Mouse (Mus musculus): ENCODE results near the gene Cx3cr1.
A peak's percentile ranks its signal among the peaks of the same experiment; 100 is the strongest.

The Cx3cr1 gene

DNA sequence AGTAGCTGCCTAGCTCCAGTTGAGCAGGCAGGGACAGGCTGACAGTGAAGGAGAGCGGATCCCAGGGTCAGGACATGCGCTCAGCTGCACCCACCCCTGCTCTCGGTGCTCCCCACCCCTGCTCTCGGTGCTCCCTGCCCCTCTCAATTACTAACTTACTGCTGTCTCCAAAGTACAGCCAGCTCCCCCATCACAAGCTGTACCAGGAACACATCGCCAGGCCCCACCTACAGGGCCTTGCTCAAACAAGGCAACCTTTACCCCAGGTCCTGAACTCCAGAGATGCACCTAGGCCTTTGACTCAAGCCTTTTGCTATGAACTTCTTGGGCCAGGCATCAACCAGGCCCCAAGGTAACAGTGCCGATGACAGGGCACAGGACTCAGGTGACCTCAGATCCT lies 136.0 kb downstream of the Cx3cr1 start:
- no peak for DNase-seq

DNA sequence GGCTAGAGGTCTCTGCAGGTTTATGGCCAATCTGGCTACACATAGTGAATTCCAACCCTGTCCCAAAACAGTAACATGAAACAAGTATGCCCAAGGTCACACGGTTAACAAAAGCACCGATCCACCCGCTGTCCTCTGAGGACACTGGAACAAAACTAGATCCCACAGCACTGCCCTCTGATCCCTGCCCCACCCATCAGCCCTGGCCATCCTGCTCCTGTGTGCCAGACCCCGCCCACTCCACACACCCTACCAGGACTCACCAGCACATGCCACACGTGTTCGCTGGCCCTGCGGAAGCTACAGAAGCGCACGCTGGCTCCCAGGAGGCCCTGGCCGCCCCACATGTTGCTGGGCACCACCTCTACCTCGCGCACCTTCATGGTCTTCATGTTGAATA lies 137.3 kb downstream of the Cx3cr1 start:
- no peak for DNase-seq

GRCm38 (mm10) chr9:119926497-119926896 lies 143.2 kb downstream of the Cx3cr1 start:
- DNase-seq: no peak

DNA sequence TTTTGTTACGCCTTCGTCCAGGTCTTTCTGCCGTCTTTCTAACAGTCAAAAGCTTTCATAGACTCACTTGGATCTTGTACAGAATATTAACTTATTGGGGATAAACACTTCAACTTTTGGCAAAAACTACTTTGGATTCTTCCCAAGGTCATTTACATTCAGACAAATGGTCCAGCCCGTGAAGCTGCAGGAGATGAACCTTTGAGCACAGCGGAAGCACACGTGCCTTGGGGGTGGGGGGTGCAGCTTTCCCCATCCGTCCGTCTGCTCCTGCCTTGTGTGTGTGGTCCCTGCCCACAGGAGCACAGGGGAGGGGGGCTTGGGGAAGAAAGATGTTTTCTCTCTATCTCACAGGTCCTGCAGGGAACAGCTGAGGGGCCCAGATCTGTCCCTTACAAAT lies 143.9 kb downstream of the Cx3cr1 start:
- DNase-seq: no peak

- DNase-seq: no peak
These were observed 144.5 kb downstream of the Cx3cr1 start for GRCm38 (mm10) chr9:119925120-119925657.

DNA sequence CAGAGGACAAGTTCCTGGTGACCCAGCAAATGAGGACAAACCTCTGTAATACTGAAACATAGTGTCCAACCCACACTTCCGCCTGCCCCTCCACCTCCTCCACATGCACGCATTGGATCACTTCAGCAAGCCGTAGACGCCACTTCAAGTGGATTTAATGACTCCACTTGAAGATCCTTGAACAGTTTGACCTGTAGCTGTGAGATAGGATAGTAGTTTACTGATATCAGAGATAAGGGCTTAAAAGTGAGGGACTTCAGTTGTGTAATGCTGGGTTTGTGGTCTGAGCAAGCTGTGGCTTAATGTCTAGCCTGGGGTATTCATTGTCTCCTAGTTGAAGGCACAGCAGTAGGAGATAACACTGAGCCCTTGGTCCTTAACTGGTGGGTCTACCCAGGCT lies 146.2 kb downstream of the Cx3cr1 start:
- DNase-seq: no peak

GRCm38 (mm10) chr9:119919858-119920257 lies 149.8 kb downstream of the Cx3cr1 start:
- no peak for DNase-seq

GRCm38 (mm10) chr9:119913087-119913838 lies 156.4 kb downstream of the Cx3cr1 start:
- DNase-seq: no peak

DNA sequence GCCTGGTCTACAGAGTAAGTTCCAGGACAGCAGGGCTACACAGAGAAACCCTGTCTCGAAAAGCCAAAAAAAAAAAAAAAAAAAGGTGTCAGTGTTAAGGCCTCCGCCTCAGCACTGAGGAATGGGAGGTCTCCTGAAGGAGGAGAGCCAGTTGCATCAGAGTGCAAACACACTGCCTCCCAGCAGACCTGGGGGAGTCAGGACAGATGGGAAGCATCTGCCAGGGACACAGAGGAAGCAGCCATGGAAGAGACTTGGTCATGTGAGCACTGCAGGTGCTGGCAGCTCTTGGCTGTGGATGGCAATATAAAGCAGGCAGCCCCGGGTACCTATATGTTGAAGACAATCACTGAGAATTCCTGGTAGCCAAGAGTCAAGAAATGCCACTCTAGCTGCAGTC lies 159.7 kb downstream of the Cx3cr1 start:
- no peak for DNase-seq

DNA sequence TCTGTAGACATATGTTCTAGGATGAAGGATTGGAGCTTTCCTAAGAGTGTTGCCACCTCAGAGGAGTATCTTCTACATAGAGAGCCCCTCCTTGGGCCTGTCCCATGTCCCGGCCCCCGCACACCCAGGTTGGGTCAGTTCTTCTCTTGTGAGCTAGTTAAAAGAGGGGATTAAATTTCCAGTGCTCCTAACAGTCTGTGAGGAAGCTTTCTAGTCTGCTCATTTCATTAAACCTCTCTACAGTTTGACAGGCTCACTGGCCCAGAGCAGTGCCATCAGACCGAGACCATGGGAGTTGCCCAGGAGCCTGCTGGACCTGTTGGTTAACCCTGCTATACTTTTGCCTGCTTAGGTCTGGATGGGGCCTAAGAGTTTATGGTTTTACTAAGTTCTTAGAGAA lies 161.0 kb downstream of the Cx3cr1 start:
- no peak for DNase-seq

DNA sequence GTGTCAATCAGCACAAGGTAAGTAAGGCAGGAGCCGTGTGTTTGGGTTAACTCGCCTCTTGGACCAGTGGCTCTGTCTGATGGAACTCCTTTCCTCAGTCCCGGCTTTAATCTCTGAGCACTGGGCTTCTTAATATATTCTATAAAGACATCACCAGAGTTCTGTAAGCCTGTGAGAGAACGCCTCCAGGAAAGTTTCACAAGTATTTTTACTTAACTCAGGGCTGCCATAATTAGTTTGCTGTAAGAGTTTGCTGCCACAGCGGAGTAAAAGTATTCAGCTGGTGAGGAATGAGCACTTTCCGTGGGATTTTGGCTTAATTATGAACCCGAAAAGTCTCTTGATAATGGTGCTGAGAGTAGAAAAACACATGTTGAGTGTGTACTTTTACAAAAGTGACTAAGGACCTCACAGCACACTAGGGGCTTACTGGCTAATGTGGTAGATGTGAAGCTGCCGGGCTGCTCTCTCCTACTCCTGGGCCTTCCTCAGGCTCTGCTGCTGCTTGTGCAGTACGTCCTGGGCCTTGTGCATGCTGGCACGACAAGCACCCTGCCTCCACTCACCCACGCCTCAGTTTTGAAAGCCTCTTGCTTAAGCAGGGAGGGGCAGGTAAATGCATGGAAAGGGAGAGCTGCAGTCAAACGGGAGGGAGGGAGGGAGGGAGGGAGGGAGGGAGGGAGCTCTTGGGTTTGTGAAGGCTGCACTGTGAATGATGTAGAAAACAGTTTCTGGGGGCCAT lies 167.1 kb downstream of the Cx3cr1 start:
- no peak for DNase-seq

DNA sequence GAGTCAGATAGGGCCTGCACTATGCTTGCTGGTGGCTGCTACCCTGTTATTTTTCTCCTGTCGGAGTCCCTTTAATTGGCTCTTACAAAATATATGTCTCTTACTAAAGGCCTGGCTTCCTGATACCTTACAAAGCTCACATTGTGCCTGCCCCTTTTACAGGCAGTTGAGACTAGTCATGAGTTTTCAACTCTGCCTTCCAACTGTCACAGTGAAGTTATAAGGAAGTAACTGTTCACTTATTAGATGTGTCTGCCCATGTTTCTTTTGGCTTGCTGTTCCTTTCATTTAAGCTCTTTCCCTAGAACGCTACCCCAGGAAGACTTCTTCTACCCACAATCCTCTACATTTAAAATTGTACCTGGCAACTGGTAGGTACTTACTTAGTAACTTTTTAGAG lies 170.2 kb downstream of the Cx3cr1 start:
- no peak for DNase-seq

- DNase-seq: peak; percentile 69
These were observed 174.5 kb downstream of the Cx3cr1 start for GRCm38 (mm10) chr9:119895040-119895721.

- DNase-seq: peak; percentile 97
These were observed 175.2 kb downstream of the Cx3cr1 start, which contains the start of gene Wdr48 for GRCm38 (mm10) chr9:119894339-119895009. Wdr48 (plus strand) TSS chr9:119894878.

- no peak for DNase-seq
These were observed 175.8 kb downstream of the Cx3cr1 start for GRCm38 (mm10) chr9:119893881-119894280.

- peak; percentile 30 for DNase-seq
These were observed 179.0 kb downstream of the Cx3cr1 start for GRCm38 (mm10) chr9:119890692-119891091.

DNA sequence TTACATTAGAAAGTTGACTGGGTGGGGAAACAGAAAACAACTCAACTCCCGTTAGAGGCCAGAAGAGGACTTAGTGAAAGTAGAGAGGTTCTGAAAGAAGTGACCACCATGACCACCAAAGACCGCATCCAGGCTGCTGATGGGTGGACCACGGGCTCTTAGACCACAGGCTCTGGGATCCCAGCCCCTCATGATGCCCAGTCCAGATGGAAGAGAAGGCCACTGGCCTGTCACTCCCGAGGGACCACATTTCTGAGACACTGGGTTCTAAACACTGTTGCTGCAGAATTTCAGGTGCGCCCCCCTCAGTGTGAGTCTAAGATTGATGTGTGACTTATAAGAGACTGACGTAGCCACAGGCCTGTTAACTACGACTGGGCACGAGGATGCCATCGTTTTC lies 180.2 kb downstream of the Cx3cr1 start:
- DNase-seq: no peak

DNA sequence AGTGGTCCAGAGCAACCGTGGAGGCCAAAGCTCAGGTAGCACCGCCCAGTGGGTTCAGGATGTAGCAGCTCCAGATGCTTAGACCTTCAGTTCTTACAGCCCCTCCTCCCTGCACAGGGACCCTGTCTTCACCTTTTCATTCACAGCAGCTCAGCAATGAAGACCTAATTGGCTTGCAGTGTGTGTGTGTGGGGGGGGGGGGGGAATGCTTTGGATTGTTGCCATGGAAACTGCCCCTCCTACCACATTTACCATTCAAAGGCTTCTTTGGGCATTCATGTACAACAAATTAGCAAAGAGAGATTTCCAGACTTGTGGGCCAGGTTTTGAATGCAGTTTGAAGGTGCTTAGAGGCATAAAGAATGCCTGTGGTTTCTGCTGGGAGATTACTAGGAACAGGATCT lies 180.8 kb downstream of the Cx3cr1 start:
- no peak for DNase-seq

- no peak for DNase-seq
These were observed 182.4 kb downstream of the Cx3cr1 start for GRCm38 (mm10) chr9:119887144-119887901.

DNA sequence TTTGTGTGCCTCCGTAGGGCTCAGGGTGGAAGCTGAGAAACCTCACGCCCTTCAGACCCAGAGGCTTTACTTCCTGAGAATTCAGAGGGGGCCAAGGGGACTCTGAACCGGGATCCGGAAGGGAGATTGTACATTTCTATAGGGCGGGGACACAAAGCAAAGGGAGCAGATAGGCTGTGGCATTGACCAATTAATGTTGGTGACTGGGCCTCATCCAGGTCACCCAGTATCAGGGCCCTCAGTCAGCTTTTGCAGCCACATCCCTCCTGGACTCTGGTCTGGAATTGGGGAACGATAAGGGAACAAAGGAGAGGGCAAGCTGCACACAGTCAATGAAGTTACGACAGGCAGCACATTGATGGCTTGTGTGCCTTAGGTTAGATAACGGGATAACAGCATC lies 215.5 kb downstream of the Cx3cr1 start:
- DNase-seq: no peak

DNA sequence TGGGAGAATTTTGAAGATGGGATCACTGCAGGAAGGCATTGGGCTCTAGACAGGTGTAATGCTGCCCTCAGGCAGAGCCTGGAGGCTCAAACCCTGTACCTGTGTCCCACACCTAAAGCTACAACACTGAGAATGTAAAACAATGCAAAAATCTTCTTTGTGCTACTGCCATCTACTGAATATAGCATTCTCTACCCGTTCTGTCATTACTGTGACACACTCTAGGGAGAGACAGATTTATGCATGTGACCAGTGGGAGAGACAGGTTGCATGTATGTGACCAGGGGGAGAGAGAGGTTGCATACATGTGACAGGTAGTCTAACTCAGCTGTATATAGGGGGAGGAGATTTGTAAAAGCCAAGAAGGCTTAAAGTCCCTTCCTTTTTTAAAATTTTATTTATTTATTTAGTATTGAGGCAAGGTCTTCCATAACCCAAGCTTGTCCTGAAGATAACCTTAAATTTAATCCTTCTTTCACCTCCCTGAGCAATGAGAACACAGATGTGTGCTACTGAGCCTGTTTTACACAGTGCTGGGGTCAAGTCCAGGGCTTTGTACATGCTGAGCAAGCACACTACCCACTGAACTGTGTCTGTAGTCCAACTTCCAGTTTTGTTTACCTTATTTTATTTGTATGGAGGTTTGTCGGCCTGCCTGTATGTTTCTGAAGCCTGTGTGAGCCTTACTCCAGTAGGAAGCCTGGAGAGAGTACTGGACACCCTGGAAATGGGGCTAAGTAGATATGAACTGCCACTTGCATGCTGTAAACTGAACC lies 216.4 kb downstream of the Cx3cr1 start:
- DNase-seq: no peak
